Mouse (Mus musculus) small intestine, adult 2 months (tissue): Measurements from ENCODE around the gene Nlrp4b.
"Not testable (repeated sequence)": the region's sequence is repeated elsewhere in the genome, so short reads cannot be mapped to it uniquely, and the experiment has no call there.

Experiments used
- CTCF ChIP-seq: fragments of 200-500 bp; IDR thresholded peaks from 2 replicates; pipeline ENCODE4 v1.5.1; 2012; ENCODE audit warnings: low read depth, mild to moderate bottlenecking, control low read depth, inconsistent platforms, low read length, moderate library complexity, mixed read lengths; ENCODE audit not compliant: insufficient replicate concordance, insufficient read length; ENCODE audit errors: extremely low read depth
- POLR2A ChIP-seq: fragments of 200-500 bp; IDR thresholded peaks from 2 replicates; pipeline ENCODE4 v1.6.1; 2012; ENCODE audit warnings: low read depth, mild to moderate bottlenecking, control low read depth, inconsistent platforms, low read length, moderate library complexity

GRCm38 (mm10) chr7:10757551-10757950, 70.0 kb downstream of the Nlrp4b start:
- not testable (repeated sequence) for TF ChIP-seq POLR2A, CTCF
